12 mouse cellular contexts compared by ENCODE assay signal in genomic region chr1:184244296-184244695, GRCm38 (mm10).
DNase-seq lines count a peak whose midpoint lies in the region; ATAC-seq and TF ChIP-seq lines count a peak whose summit lies in the region.
"Had no signal": no experiment of that assay in that cellular context is flagged by ENCODE, and none has a peak within 500 bp of the region (broad histone marks: within the 10 kb centered on the region; RNA-seq: fewer than 3 reads in every experiment).

No protein-coding gene starts in this region.

- peak overlapping the region; percentile 35 for H3K4me2 ChIP-seq in intestine, embryonic 15.5 days (replicated peaks)
- peak overlapping the region; percentile 9 for H3K4me2 ChIP-seq in myocyte (ENCODE audit: low read depth)

- WGBS in kidney, adult 2 months: 29% methylated on average over 9 of the region's 9 CpGs
- 41% methylated on average over 9 of the region's 9 CpGs for WGBS in intestine, embryonic 15.5 days

- no peak overlapping the region for H3ac ChIP-seq in myocyte (ENCODE audit: control insufficient read depth, insufficient read length)

- no peak overlapping the region for H3K4me3 ChIP-seq in kidney, adult 2 months (ENCODE audit: insufficient read depth, low read depth, low read length)
- H3K4me3 ChIP-seq in intestine, embryonic 15.5 days (replicated peaks): no peak overlapping the region
- H3K4me3 ChIP-seq in myocyte: no peak overlapping the region

- H3K9me3 ChIP-seq in intestine, embryonic 15.5 days: no peaks in the 10 kb centered on the region

- no peak overlapping the region for H3K27ac ChIP-seq in kidney, adult 2 months (ENCODE audit: insufficient read depth, low read depth, low read length)
- peak overlapping the region; percentile 59 for H3K27ac ChIP-seq in intestine, embryonic 15.5 days

- H3K79me2 ChIP-seq in myocyte (ENCODE audit: control insufficient read depth, insufficient read depth): no peaks in the 10 kb centered on the region

- H3K9ac ChIP-seq in intestine, embryonic 15.5 days: no peak overlapping the region

- no peaks in the 10 kb centered on the region for H3K4me1 ChIP-seq in kidney, adult 2 months (ENCODE audit: control insufficient read depth, insufficient read depth, low read length)
- H3K4me1 ChIP-seq in intestine, embryonic 15.5 days (replicated peaks): 0 out of 2 replicates have a peak, but pooled peaks cover 2% of the 10 kb centered on the region

- no peak for TF ChIP-seq POLR2A in kidney, adult 2 months (IDR thresholded peaks at IDR 0.05; ENCODE audit: low read depth, low read length)
- no peak for TF ChIP-seq POLR2A in myocyte (IDR thresholded peaks at IDR 0.05; ENCODE audit: insufficient read length, low read depth)

- TF ChIP-seq CTCF in kidney, adult 2 months (conservative IDR thresholded peaks at IDR 0.05; ENCODE audit: insufficient read depth, insufficient read length, low read depth, low read length): no peak

- peak; percentile 15 for DNase-seq in kidney, postnatal 10 days
- DNase-seq in kidney, adult 2 months: no peak
- peak; percentile 40 for DNase-seq in forelimb bud, embryonic 11.5 days (ENCODE audit: low read depth, low spot score)
- DNase-seq in cerebellum, postnatal 10 days: no peak
- DNase-seq in natural killer cell, adult 2 months (ENCODE audit: low spot score in 2 of 2): no peak
- no peak for DNase-seq in left cerebral cortex, adult 11 months (ENCODE audit: low spot score)
- DNase-seq: adrenal gland, adult 8-10 months; kidney, postnatal 25 days; thymus, adult 2 months had no signal

- H3K27me3 ChIP-seq in kidney, adult 2 months (replicated peaks; ENCODE audit: control insufficient read depth, insufficient read depth, low read length): no peaks in the 10 kb centered on the region; the same call in 1 of the 2 replicates
- no peaks in the 10 kb centered on the region for H3K27me3 ChIP-seq in intestine, embryonic 15.5 days (replicated peaks)
- H3K27me3 ChIP-seq in myocyte (ENCODE audit: control insufficient read depth, insufficient read depth, insufficient read length): no peaks in the 10 kb centered on the region
- H3K27me3 ChIP-seq: CH12.LX had no signal

- no peaks in the 10 kb centered on the region for H3K36me3 ChIP-seq in kidney, adult 2 months (ENCODE audit: control insufficient read depth, insufficient read depth, low read length)
- no peaks in the 10 kb centered on the region for H3K36me3 ChIP-seq in intestine, embryonic 15.5 days
- no peaks in the 10 kb centered on the region for H3K36me3 ChIP-seq in myocyte (ENCODE audit: control insufficient read depth, insufficient read depth)

- peak; percentile 67 for ATAC-seq in intestine, embryonic 15.5 days

TF ChIP-seq in myocyte, 11 proteins besides CTCF, POLR2A, EP300 and RAD21:
- no peak for TF ChIP-seq TCF12 (IDR thresholded peaks at IDR 0.05; ENCODE audit: insufficient read depth, poor library complexity, severe bottlenecking)
- TF ChIP-seq MYOG (IDR thresholded peaks at IDR 0.05; ENCODE audit: control insufficient read depth in 1 of 3, insufficient read depth in 1 of 3, insufficient read length in 2 of 3, low read depth in 2 of 3): peak in 1 of 3 experiments; percentile 10
- peak; percentile 62; the same call in 1 of the 2 replicates for TF ChIP-seq CEBPB (IDR thresholded peaks at IDR 0.05; ENCODE audit: insufficient read depth, poor library complexity, severe bottlenecking)
- TF ChIP-seq SRF (IDR thresholded peaks at IDR 0.05; ENCODE audit: control insufficient read depth, insufficient read length, low read depth): peak; percentile 31
- TF ChIP-seq MYOD1 (IDR thresholded peaks at IDR 0.05; ENCODE audit: control insufficient read depth in 1 of 3, insufficient read length in 2 of 3, low read depth in 2 of 3): peak in 1 of 3 experiments; percentile 7

Comparison
In these comparisons a context has a peak if more than half of its experiments do, and no peak if none do; other contexts are left out.
1. DNase-seq: peak in kidney, postnatal 10 days (single experiment) and forelimb bud, embryonic 11.5 days (single experiment); none in kidney, adult 2 months (single experiment), cerebellum, postnatal 10 days (0 of 2), natural killer cell, adult 2 months (0 of 2) and left cerebral cortex, adult 11 months (single experiment).